Mouse (Mus musculus): Measurements from ENCODE around the gene Tor4a. TPM values are rescaled to one million over a fixed set of nuclear protein-coding genes. Genes with fewer than 3 reads are reported as not detected.
A peak's percentile ranks its signal among the peaks of the same experiment; 100 is the strongest.

Tor4a gene
- polyA plus RNA-seq, 1 experiment: 90.6 TPM

GRCm38 (mm10) chr2:25186575-25186930 lies 10.1 kb downstream of the Tor4a start:
- Histone ChIP-seq H3K27me3 (ENCODE audit: control insufficient read depth, insufficient read depth, low read length) (no peaks in the 10 kb centered on the region), H3K36me3 (ENCODE audit: control insufficient read depth, insufficient read depth, low read length) (no peaks in the 10 kb centered on the region), H3K4me1 (replicated peaks; ENCODE audit: control insufficient read depth, insufficient read depth, low read length) (peaks cover 27% of the 10 kb centered on the region), H3K4me3 (ENCODE audit: control insufficient read depth, insufficient read depth, low read length) (no peak overlapping the region), H3K27ac (ENCODE audit: control insufficient read depth, insufficient read depth, low read length) (no peak overlapping the region)
- WGBS: 53% methylated on average over 5 of the region's 5 CpGs
- TF ChIP-seq CTCF (IDR thresholded peaks at IDR 0.05; ENCODE audit: borderline replicate concordance, control insufficient read depth, extremely low read depth, insufficient read depth, low read length, poor library complexity) (no peak), POLR2A (IDR thresholded peaks at IDR 0.05; ENCODE audit: control insufficient read depth, extremely low read depth, insufficient read depth, low read length, poor library complexity) (no peak)
- no peak for DNase-seq

GRCm38 (mm10) chr2:25185625-25186574 lies 10.8 kb downstream of the Tor4a start:
- H3K36me3 ChIP-seq (ENCODE audit: control insufficient read depth, insufficient read depth, low read length): no peaks in the 10 kb centered on the region
- H3K27ac ChIP-seq (ENCODE audit: control insufficient read depth, insufficient read depth, low read length): no peak overlapping the region
- 3% methylated on average over 63 of the region's 64 CpGs for WGBS
- peaks cover 32% of the 10 kb centered on the region for H3K4me1 ChIP-seq (replicated peaks; ENCODE audit: control insufficient read depth, insufficient read depth, low read length)
- peak overlapping the region; percentile 53 for H3K4me3 ChIP-seq (ENCODE audit: control insufficient read depth, insufficient read depth, low read length)
- no peaks in the 10 kb centered on the region for H3K27me3 ChIP-seq (ENCODE audit: control insufficient read depth, insufficient read depth, low read length)
- DNase-seq: peak; percentile 67
- TF ChIP-seq POLR2A (IDR thresholded peaks at IDR 0.05; ENCODE audit: control insufficient read depth, extremely low read depth, insufficient read depth, low read length, poor library complexity) (no peak), CTCF (IDR thresholded peaks at IDR 0.05; ENCODE audit: borderline replicate concordance, control insufficient read depth, extremely low read depth, insufficient read depth, low read length, poor library complexity) (0 out of 2 replicates have a peak, but pooled peaks have one; percentile 23)

- H3K4me1 ChIP-seq (replicated peaks; ENCODE audit: control insufficient read depth, insufficient read depth, low read length): peaks cover 36% of the 10 kb centered on the region
- no peak overlapping the region for H3K27ac ChIP-seq (ENCODE audit: control insufficient read depth, insufficient read depth, low read length)
- H3K36me3 ChIP-seq (ENCODE audit: control insufficient read depth, insufficient read depth, low read length): no peaks in the 10 kb centered on the region
- H3K27me3 ChIP-seq (ENCODE audit: control insufficient read depth, insufficient read depth, low read length): no peaks in the 10 kb centered on the region
- TF ChIP-seq POLR2A (IDR thresholded peaks at IDR 0.05; ENCODE audit: control insufficient read depth, extremely low read depth, insufficient read depth, low read length, poor library complexity) (no peak), CTCF (IDR thresholded peaks at IDR 0.05; ENCODE audit: borderline replicate concordance, control insufficient read depth, extremely low read depth, insufficient read depth, low read length, poor library complexity) (no peak)
- no peak for DNase-seq
- 96% methylated on average over 7 of the region's 7 CpGs for WGBS
- no peak overlapping the region for H3K4me3 ChIP-seq (ENCODE audit: control insufficient read depth, insufficient read depth, low read length)
Measured at GRCm38 (mm10) chr2:25184496-25184895, 12.2 kb downstream of the Tor4a start.

GRCm38 (mm10) chr2:25183336-25183735 lies 13.3 kb downstream of the Tor4a start:
- peaks cover 36% of the 10 kb centered on the region for H3K4me1 ChIP-seq (replicated peaks; ENCODE audit: control insufficient read depth, insufficient read depth, low read length)
- 26% methylated on average over 2 of the region's 2 CpGs for WGBS
- no peak overlapping the region for H3K4me3 ChIP-seq (ENCODE audit: control insufficient read depth, insufficient read depth, low read length)
- no peaks in the 10 kb centered on the region for H3K36me3 ChIP-seq (ENCODE audit: control insufficient read depth, insufficient read depth, low read length)
- no peaks in the 10 kb centered on the region for H3K27me3 ChIP-seq (ENCODE audit: control insufficient read depth, insufficient read depth, low read length)
- TF ChIP-seq CTCF (IDR thresholded peaks at IDR 0.05; ENCODE audit: borderline replicate concordance, control insufficient read depth, extremely low read depth, insufficient read depth, low read length, poor library complexity) (no peak), POLR2A (IDR thresholded peaks at IDR 0.05; ENCODE audit: control insufficient read depth, extremely low read depth, insufficient read depth, low read length, poor library complexity) (no peak)
- DNase-seq: peak; percentile 33
- no peak overlapping the region for H3K27ac ChIP-seq (ENCODE audit: control insufficient read depth, insufficient read depth, low read length)

- WGBS: 36% methylated on average over 6 of the region's 6 CpGs
- Histone ChIP-seq H3K27me3 (ENCODE audit: control insufficient read depth, insufficient read depth, low read length) (no peaks in the 10 kb centered on the region), H3K4me3 (ENCODE audit: control insufficient read depth, insufficient read depth, low read length) (no peak overlapping the region), H3K4me1 (replicated peaks; ENCODE audit: control insufficient read depth, insufficient read depth, low read length) (peaks cover 36% of the 10 kb centered on the region), H3K36me3 (ENCODE audit: control insufficient read depth, insufficient read depth, low read length) (no peaks in the 10 kb centered on the region), H3K27ac (ENCODE audit: control insufficient read depth, insufficient read depth, low read length) (no peak overlapping the region)
- no peak for DNase-seq
- TF ChIP-seq POLR2A (IDR thresholded peaks at IDR 0.05; ENCODE audit: control insufficient read depth, extremely low read depth, insufficient read depth, low read length, poor library complexity): no peak
- TF ChIP-seq CTCF (IDR thresholded peaks at IDR 0.05; ENCODE audit: borderline replicate concordance, control insufficient read depth, extremely low read depth, insufficient read depth, low read length, poor library complexity): no peak
Measured at GRCm38 (mm10) chr2:25182664-25183063, 14.0 kb downstream of the Tor4a start.

- no peak for DNase-seq
- no peaks in the 10 kb centered on the region for H3K27me3 ChIP-seq (ENCODE audit: control insufficient read depth, insufficient read depth, low read length)
- H3K36me3 ChIP-seq (ENCODE audit: control insufficient read depth, insufficient read depth, low read length): no peaks in the 10 kb centered on the region
- TF ChIP-seq CTCF (IDR thresholded peaks at IDR 0.05; ENCODE audit: borderline replicate concordance, control insufficient read depth, extremely low read depth, insufficient read depth, low read length, poor library complexity): no peak
- TF ChIP-seq POLR2A (IDR thresholded peaks at IDR 0.05; ENCODE audit: control insufficient read depth, extremely low read depth, insufficient read depth, low read length, poor library complexity): no peak
- peaks cover 36% of the 10 kb centered on the region for H3K4me1 ChIP-seq (replicated peaks; ENCODE audit: control insufficient read depth, insufficient read depth, low read length)
- WGBS: 6% methylated on average over 17 of the region's 17 CpGs
- peak overlapping the region; percentile 54 for H3K4me3 ChIP-seq (ENCODE audit: control insufficient read depth, insufficient read depth, low read length)
- no peak overlapping the region for H3K27ac ChIP-seq (ENCODE audit: control insufficient read depth, insufficient read depth, low read length)
Measured at GRCm38 (mm10) chr2:25181891-25182397, 14.7 kb downstream of the Tor4a start.
